Mouse (Mus musculus): ENCODE results near the gene Sema5a.

DNA sequence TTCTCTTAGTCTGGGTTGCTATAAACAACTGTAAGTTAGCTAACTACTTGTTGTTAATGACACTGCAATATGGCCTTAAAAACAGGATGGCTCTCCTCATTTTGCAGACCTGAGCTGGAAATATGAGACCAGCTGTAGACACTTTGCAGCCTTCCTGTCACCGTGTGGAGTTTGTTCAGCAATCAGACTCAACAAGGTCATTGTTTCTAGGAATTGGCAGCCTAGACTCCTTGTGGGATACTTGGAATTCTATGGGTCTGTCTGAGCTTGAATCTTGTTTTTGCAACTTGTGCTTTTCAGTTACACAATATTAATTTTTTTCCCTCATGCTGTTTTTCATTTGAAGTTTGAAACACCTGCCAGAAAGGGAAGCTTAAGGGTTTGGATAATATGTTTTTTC, 250.3 kb downstream of the Sema5a start:
- no peak for TF ChIP-seq POLR2AphosphoS2 (IDR thresholded peaks at IDR 0.05; ENCODE audit: low read depth, low read length)
- TF ChIP-seq POLR2A (IDR thresholded peaks at IDR 0.05; ENCODE audit: low read depth, low read length): no peak
- no peak for TF ChIP-seq ZC3H11A (IDR thresholded peaks at IDR 0.05; ENCODE audit: low read depth, low read length)
- TF ChIP-seq UBTF (IDR thresholded peaks at IDR 0.05; ENCODE audit: low read depth, low read length): no peak
- no peak for TF ChIP-seq CTCF (conservative IDR thresholded peaks at IDR 0.05 in 1 of 2, IDR thresholded peaks at IDR 0.05 in 1 of 2; ENCODE audit: low read depth in 2 of 2, low read length in 2 of 2)
- TF ChIP-seq RAD21 (IDR thresholded peaks at IDR 0.05; ENCODE audit: low read depth, low read length): no peak
- TF ChIP-seq E2F4 (IDR thresholded peaks at IDR 0.05; ENCODE audit: insufficient replicate concordance, low read depth, low read length): no peak
- TF ChIP-seq MEF2A (IDR thresholded peaks at IDR 0.05; ENCODE audit: borderline replicate concordance, low read depth, low read length): no peak
- TF ChIP-seq MAFK (IDR thresholded peaks at IDR 0.05; ENCODE audit: insufficient replicate concordance, low read length): no peak
- no peak for TF ChIP-seq MXI1 (IDR thresholded peaks at IDR 0.05; ENCODE audit: low read depth, low read length)
- no peak for TF ChIP-seq CHD1 (IDR thresholded peaks at IDR 0.05; ENCODE audit: low read depth, low read length)

All from CH12.LX (cell line).